Mouse (Mus musculus): Measurements from ENCODE around the gene Sdr42e1. TPM values are rescaled to one million over a fixed set of nuclear protein-coding genes. Genes with fewer than 3 reads are reported as not detected.

Gene Sdr42e1
- total RNA-seq, 1 experiment, result 1.7 TPM

- in situ Hi-C loops (cut with MboI; ENCODE audit: low sequenced_read_pairs in 2 of 2, unreplicated experiment in 2 of 2), result no loop called here
- TF ChIP-seq MAFK (IDR thresholded peaks at IDR 0.05; ENCODE audit: insufficient read depth, low read depth, low read length), result no peak
- no peak for TF ChIP-seq ZC3H11A (IDR thresholded peaks at IDR 0.05; ENCODE audit: borderline replicate concordance, low read depth, low read length)
- TF ChIP-seq CHD2 (IDR thresholded peaks at IDR 0.05; ENCODE audit: low read depth, low read length), result no peak
- no peak for TF ChIP-seq HCFC1 (IDR thresholded peaks at IDR 0.05; ENCODE audit: borderline replicate concordance, insufficient read depth, low read length)
- TF ChIP-seq ZNF384 (IDR thresholded peaks at IDR 0.05; ENCODE audit: low read depth, low read length), result no peak
- DNase-seq (ENCODE audit: low read depth, low spot score), result no peak
- H3K27ac ChIP-seq (ENCODE audit: insufficient read depth, low read depth, low read length, poor library complexity, severe bottlenecking), result no peak overlapping the region
- no peak overlapping the region for H3K9ac ChIP-seq (ENCODE audit: insufficient read depth, low read depth, low read length, poor library complexity, severe bottlenecking)
- no peaks in the 10 kb centered on the region for H3K9me3 ChIP-seq (ENCODE audit: control insufficient read depth, insufficient read depth, low read depth, low read length)
- H3K4me3 ChIP-seq (ENCODE audit: insufficient read depth in 1 of 2, low read depth in 1 of 2, low read length in 2 of 2, poor library complexity in 1 of 2, severe bottlenecking in 1 of 2), result no peak overlapping the region
- H3K36me3 ChIP-seq (ENCODE audit: control insufficient read depth, insufficient read depth, low read length, poor library complexity, severe bottlenecking), result no peaks in the 10 kb centered on the region
- H3K4me1 ChIP-seq (ENCODE audit: control insufficient read depth in 2 of 2, insufficient read depth in 2 of 2, low read length in 2 of 2, poor library complexity in 1 of 2), result no peaks in the 10 kb centered on the region; a peak in 1 of 4 replicates
Observed at GRCm38 (mm10) chr8:117712226-117712625, 38.7 kb upstream of the Sdr42e1 start.

DNA sequence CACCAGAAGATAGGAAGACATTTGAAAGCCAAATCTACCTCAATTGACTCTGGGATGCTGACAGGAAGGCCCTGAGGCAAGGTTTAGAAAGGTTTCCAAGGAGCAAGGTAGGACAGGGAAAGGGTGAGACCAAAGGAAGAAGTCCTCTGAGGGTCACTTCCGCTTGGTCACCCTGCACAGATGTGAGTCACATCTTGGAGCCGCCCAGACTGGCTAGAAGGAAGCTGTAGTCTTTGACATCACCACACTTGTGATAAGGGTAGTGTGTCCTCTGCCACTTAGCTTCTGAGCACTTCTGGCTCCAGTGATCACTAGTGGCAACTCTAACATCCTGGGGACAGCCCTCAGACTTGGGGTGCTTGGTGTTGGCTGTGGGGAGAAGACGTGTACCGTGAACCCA, 32.7 kb upstream of the Sdr42e1 start:
- TF ChIP-seq CHD2 (IDR thresholded peaks at IDR 0.05; ENCODE audit: low read depth, low read length) (no peak), ZC3H11A (IDR thresholded peaks at IDR 0.05; ENCODE audit: borderline replicate concordance, low read depth, low read length) (no peak), HCFC1 (IDR thresholded peaks at IDR 0.05; ENCODE audit: borderline replicate concordance, insufficient read depth, low read length) (no peak), ZNF384 (IDR thresholded peaks at IDR 0.05; ENCODE audit: low read depth, low read length) (no peak), MAFK (IDR thresholded peaks at IDR 0.05; ENCODE audit: insufficient read depth, low read depth, low read length) (no peak)
- H3K9ac ChIP-seq (ENCODE audit: insufficient read depth, low read depth, low read length, poor library complexity, severe bottlenecking), result no peak overlapping the region
- H3K4me1 ChIP-seq (ENCODE audit: control insufficient read depth in 2 of 2, insufficient read depth in 2 of 2, low read length in 2 of 2, poor library complexity in 1 of 2), result no peaks in the 10 kb centered on the region
- in situ Hi-C loops (cut with MboI; ENCODE audit: low sequenced_read_pairs in 2 of 2, unreplicated experiment in 2 of 2), result no loop called here
- H3K36me3 ChIP-seq (ENCODE audit: control insufficient read depth, insufficient read depth, low read length, poor library complexity, severe bottlenecking), result no peaks in the 10 kb centered on the region
- no peak overlapping the region for H3K27ac ChIP-seq (ENCODE audit: insufficient read depth, low read depth, low read length, poor library complexity, severe bottlenecking)
- H3K4me3 ChIP-seq (ENCODE audit: insufficient read depth in 1 of 2, low read depth in 1 of 2, low read length in 2 of 2, poor library complexity in 1 of 2, severe bottlenecking in 1 of 2), result no peak overlapping the region
- DNase-seq (ENCODE audit: low read depth, low spot score), result no peak
- H3K9me3 ChIP-seq (ENCODE audit: control insufficient read depth, insufficient read depth, low read depth, low read length), result no peaks in the 10 kb centered on the region

GRCm38 (mm10) chr8:117702701-117703100, 29.2 kb upstream of the Sdr42e1 start:
- Histone ChIP-seq H3K4me3 (ENCODE audit: insufficient read depth in 1 of 2, low read depth in 1 of 2, low read length in 2 of 2, poor library complexity in 1 of 2, severe bottlenecking in 1 of 2) (no peak overlapping the region), H3K27ac (ENCODE audit: insufficient read depth, low read depth, low read length, poor library complexity, severe bottlenecking) (no peak overlapping the region), H3K9ac (ENCODE audit: insufficient read depth, low read depth, low read length, poor library complexity, severe bottlenecking) (no peak overlapping the region), H3K9me3 (ENCODE audit: control insufficient read depth, insufficient read depth, low read depth, low read length) (no peaks in the 10 kb centered on the region), H3K36me3 (ENCODE audit: control insufficient read depth, insufficient read depth, low read length, poor library complexity, severe bottlenecking) (no peaks in the 10 kb centered on the region), H3K4me1 (ENCODE audit: control insufficient read depth in 2 of 2, insufficient read depth in 2 of 2, low read length in 2 of 2, poor library complexity in 1 of 2) (no peaks in the 10 kb centered on the region)
- in situ Hi-C loops (cut with MboI; ENCODE audit: low sequenced_read_pairs in 2 of 2, unreplicated experiment in 2 of 2), result no loop called here
- no peak for DNase-seq (ENCODE audit: low read depth, low spot score)
- TF ChIP-seq ZNF384 (IDR thresholded peaks at IDR 0.05; ENCODE audit: low read depth, low read length), result no peak
- no peak for TF ChIP-seq MAFK (IDR thresholded peaks at IDR 0.05; ENCODE audit: insufficient read depth, low read depth, low read length)
- TF ChIP-seq ZC3H11A (IDR thresholded peaks at IDR 0.05; ENCODE audit: borderline replicate concordance, low read depth, low read length), result no peak
- TF ChIP-seq HCFC1 (IDR thresholded peaks at IDR 0.05; ENCODE audit: borderline replicate concordance, insufficient read depth, low read length), result no peak
- no peak for TF ChIP-seq CHD2 (IDR thresholded peaks at IDR 0.05; ENCODE audit: low read depth, low read length)

DNA sequence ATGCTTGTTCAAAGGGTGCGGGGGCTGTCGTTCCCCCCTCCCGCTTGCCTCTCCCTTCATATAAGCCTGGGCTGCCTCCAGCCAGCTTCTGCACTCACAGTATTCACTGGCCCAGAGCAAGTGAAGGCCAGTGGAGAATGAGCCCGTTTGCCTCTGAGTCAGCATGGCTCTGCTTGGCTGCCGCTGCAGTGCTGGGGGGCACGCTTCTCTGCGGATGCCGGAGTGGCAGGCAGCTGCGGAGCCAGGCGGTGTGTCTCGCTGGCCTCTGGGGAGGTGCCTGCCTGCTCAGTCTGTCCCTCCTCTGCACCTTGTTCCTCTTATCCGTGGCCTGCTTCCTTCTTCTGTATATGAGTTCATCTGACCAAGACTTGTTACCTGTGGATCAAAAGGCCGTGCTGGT, 28.4 kb upstream of the Sdr42e1 start, which contains the start of gene Hsd17b2:
TSS of gene Hsd17b2 (plus strand) at position 46 of the 400 bp plus-strand sequence.
- TF ChIP-seq CHD2 (IDR thresholded peaks at IDR 0.05; ENCODE audit: low read depth, low read length), result no peak
- no peak for TF ChIP-seq HCFC1 (IDR thresholded peaks at IDR 0.05; ENCODE audit: borderline replicate concordance, insufficient read depth, low read length)
- TF ChIP-seq ZNF384 (IDR thresholded peaks at IDR 0.05; ENCODE audit: low read depth, low read length), result no peak
- no peak for TF ChIP-seq ZC3H11A (IDR thresholded peaks at IDR 0.05; ENCODE audit: borderline replicate concordance, low read depth, low read length)
- TF ChIP-seq MAFK (IDR thresholded peaks at IDR 0.05; ENCODE audit: insufficient read depth, low read depth, low read length), result no peak
- no peak within 1 kb of the TSS for H3K4me3 ChIP-seq (ENCODE audit: insufficient read depth in 1 of 2, low read depth in 1 of 2, low read length in 2 of 2, poor library complexity in 1 of 2, severe bottlenecking in 1 of 2)
- H3K9ac ChIP-seq (ENCODE audit: insufficient read depth, low read depth, low read length, poor library complexity, severe bottlenecking), result no peak within 1 kb of the TSS
- in situ Hi-C loops (cut with MboI; ENCODE audit: low sequenced_read_pairs in 2 of 2, unreplicated experiment in 2 of 2), result no loop called here
- no peaks in the 10 kb centered on the region for H3K4me1 ChIP-seq (ENCODE audit: control insufficient read depth in 2 of 2, insufficient read depth in 2 of 2, low read length in 2 of 2, poor library complexity in 1 of 2)
- no peaks in the 10 kb centered on the region for H3K36me3 ChIP-seq (ENCODE audit: control insufficient read depth, insufficient read depth, low read length, poor library complexity, severe bottlenecking)
- DNase-seq (ENCODE audit: low read depth, low spot score), result no peak
- H3K9me3 ChIP-seq (ENCODE audit: control insufficient read depth, insufficient read depth, low read depth, low read length), result no peaks in the 10 kb centered on the region
- H3K27ac ChIP-seq (ENCODE audit: insufficient read depth, low read depth, low read length, poor library complexity, severe bottlenecking), result no peak within 1 kb of the TSS

GRCm38 (mm10) chr8:117701246-117701645, 27.8 kb upstream of the Sdr42e1 start:
- in situ Hi-C loops (cut with MboI; ENCODE audit: low sequenced_read_pairs in 2 of 2, unreplicated experiment in 2 of 2), result no loop called here
- no peak for TF ChIP-seq ZC3H11A (IDR thresholded peaks at IDR 0.05; ENCODE audit: borderline replicate concordance, low read depth, low read length)

More at GRCm38 (mm10) chr8:117701246-117701645, 27.8 kb upstream of the Sdr42e1 start:
- no peaks in the 10 kb centered on the region for H3K36me3 ChIP-seq (ENCODE audit: control insufficient read depth, insufficient read depth, low read length, poor library complexity, severe bottlenecking)
- no peak for DNase-seq (ENCODE audit: low read depth, low spot score)
- no peak overlapping the region for H3K9ac ChIP-seq (ENCODE audit: insufficient read depth, low read depth, low read length, poor library complexity, severe bottlenecking)
- no peaks in the 10 kb centered on the region for H3K4me1 ChIP-seq (ENCODE audit: control insufficient read depth in 2 of 2, insufficient read depth in 2 of 2, low read length in 2 of 2, poor library complexity in 1 of 2)
- H3K4me3 ChIP-seq (ENCODE audit: insufficient read depth in 1 of 2, low read depth in 1 of 2, low read length in 2 of 2, poor library complexity in 1 of 2, severe bottlenecking in 1 of 2), result no peak overlapping the region
- no peaks in the 10 kb centered on the region for H3K9me3 ChIP-seq (ENCODE audit: control insufficient read depth, insufficient read depth, low read depth, low read length)
- no peak overlapping the region for H3K27ac ChIP-seq (ENCODE audit: insufficient read depth, low read depth, low read length, poor library complexity, severe bottlenecking)
